Mouse (Mus musculus) forebrain, postnatal 0 days (tissue): ENCODE data around the gene Snca. TPM values are rescaled to one million over a fixed set of nuclear protein-coding genes. Genes with fewer than 3 reads are reported as not detected.

Experiments
- ATAC-seq: fragments of 200-750 bp; cut with Nextera tagmentation; 2 replicates; pipeline ENCODE4 v1.8.0; 2017; ENCODE audit warnings: mild to moderate bottlenecking, moderate library complexity
- DNase-seq: peaks from one replicate; pipeline ENCODE4 v3.0.0-alpha.2; 2015
- H3K27ac ChIP-seq: fragments of 300-500 bp; sonication (generic); 2 replicates; pipeline ENCODE4 v1.5.1; 2014; ENCODE audit warnings: low read depth, mild to moderate bottlenecking, antibody characterized with exemption, low read length, moderate library complexity, mixed read lengths
- H3K27me3 ChIP-seq: fragments of 300-500 bp; sonication (generic); 2 replicates; pipeline ENCODE4 v1.6.1; 2014; ENCODE audit warnings: mild to moderate bottlenecking, low read length, mixed read lengths; ENCODE audit not compliant: insufficient read depth
- H3K36me3 ChIP-seq: fragments of 300-500 bp; sonication (generic); 2 replicates; pipeline ENCODE4 v1.6.1; 2014; ENCODE audit warnings: mild to moderate bottlenecking, moderate library complexity; ENCODE audit not compliant: insufficient read depth
- H3K4me1 ChIP-seq: fragments of 300-500 bp; sonication (generic); 2 replicates; pipeline ENCODE4 v1.6.1; 2014; ENCODE audit warnings: antibody characterized with exemption; ENCODE audit not compliant: insufficient read depth
- H3K4me2 ChIP-seq: fragments of 300-500 bp; sonication (generic); 2 replicates; pipeline ENCODE4 v1.6.1; 2014; ENCODE audit warnings: low read depth, mild to moderate bottlenecking, moderate library complexity
- H3K4me3 ChIP-seq: fragments of 300-500 bp; sonication (generic); 2 replicates; pipeline ENCODE4 v1.5.1; 2014; ENCODE audit warnings: low read depth, low read length, mixed read lengths
- H3K9ac ChIP-seq: fragments of 300-500 bp; sonication (generic); 2 replicates; pipeline ENCODE4 v1.6.1; 2014; ENCODE audit warnings: mild to moderate bottlenecking
- H3K9me3 ChIP-seq: fragments of 300-500 bp; sonication (generic); 2 replicates; pipeline ENCODE4 v1.6.1; 2016; ENCODE audit warnings: low read length
- CTCF ChIP-seq: sonication (generic); IDR thresholded peaks from 2 replicates; pipeline ENCODE4 v1.5.1; 2016; ENCODE audit warnings: antibody characterized with exemption, control low read depth, low read depth
- WGBS: fragments of 180-500 bp; shearing (Covaris S2); extraction: QIAGEN DNeasy Blood & Tissue Kit; methylation state at CpG from one replicate; pipeline ENCODE4 v1.1.7; 2014; 5-methylcytosine and 5-hydroxymethylcytosine counted together
- polyA plus RNA-seq: library from polyadenylated mRNA; unstranded; fragments of >200 nt; fragmentation: Nextera tagmentation; extraction: Ambion mirVana; gene quantifications from 2 replicates; pipeline ENCODE4 v1.2.1, GENCODE M21; 2015
- total RNA-seq: library from RNA; depleted of rRNA; stranded (reverse); fragments of >200 nt; gene quantifications from 2 replicates; pipeline ENCODE4 v1.2.3, GENCODE M21; 2014

Snca gene
- total and polyA plus RNA-seq, 2 experiments from 2014 or later = 244 to 490 TPM

GRCm38 (mm10) chr6:60762864-60763263 is 66.8 kb downstream of the Snca start:
- Histone ChIP-seq H3K9ac (no peak overlapping the region), H3K4me3 (no peak overlapping the region), H3K4me1 (no peaks in the 10 kb centered on the region), H3K9me3 (no peaks in the 10 kb centered on the region), H3K27me3 (no peaks in the 10 kb centered on the region), H3K36me3 (no peaks in the 10 kb centered on the region), H3K4me2 (no peak overlapping the region), H3K27ac (no peak overlapping the region)
- WGBS = 91% methylated on average over 4 of the region's 4 CpGs
- no peak for TF ChIP-seq CTCF
- ATAC-seq (no peak), DNase-seq (no peak)

- DNase-seq (no peak), ATAC-seq (no peak)
- H3K4me3 ChIP-seq = no peak overlapping the region
- no peaks in the 10 kb centered on the region for H3K36me3 ChIP-seq
- no peaks in the 10 kb centered on the region for H3K9me3 ChIP-seq
- H3K4me2 ChIP-seq = no peak overlapping the region
- no peaks in the 10 kb centered on the region for H3K4me1 ChIP-seq
- no peak overlapping the region for H3K27ac ChIP-seq
- WGBS = 79% methylated on average over 2 of the region's 2 CpGs
- no peaks in the 10 kb centered on the region for H3K27me3 ChIP-seq
- TF ChIP-seq CTCF = no peak
- H3K9ac ChIP-seq = no peak overlapping the region
These were observed 67.9 kb downstream of the Snca start for GRCm38 (mm10) chr6:60761710-60762109.

- DNase-seq (no peak), ATAC-seq (no peak)
- no peak overlapping the region for H3K9ac ChIP-seq
- H3K9me3 ChIP-seq = no peaks in the 10 kb centered on the region
- 93% methylated on average over 1 of the region's 1 CpGs for WGBS
- no peak for TF ChIP-seq CTCF
- no peaks in the 10 kb centered on the region for H3K27me3 ChIP-seq
- no peak overlapping the region for H3K27ac ChIP-seq
- H3K4me3 ChIP-seq = no peak overlapping the region
- no peaks in the 10 kb centered on the region for H3K36me3 ChIP-seq
- H3K4me1 ChIP-seq = no peaks in the 10 kb centered on the region
- no peak overlapping the region for H3K4me2 ChIP-seq
These were observed 74.7 kb downstream of the Snca start for GRCm38 (mm10) chr6:60754975-60755374.

GRCm38 (mm10) chr6:60745965-60746364 is 83.7 kb downstream of the Snca start:
- no peak for DNase-seq
- no peak for ATAC-seq
- Histone ChIP-seq H3K27me3 (no peaks in the 10 kb centered on the region), H3K9ac (no peak overlapping the region), H3K27ac (no peak overlapping the region), H3K36me3 (no peaks in the 10 kb centered on the region), H3K9me3 (no peaks in the 10 kb centered on the region), H3K4me2 (no peak overlapping the region), H3K4me3 (no peak overlapping the region), H3K4me1 (no peaks in the 10 kb centered on the region)
- TF ChIP-seq CTCF = no peak

GRCm38 (mm10) chr6:60741427-60742071 is 88.1 kb downstream of the Snca start:
- Histone ChIP-seq H3K4me3 (no peak overlapping the region), H3K27me3 (no peaks in the 10 kb centered on the region), H3K36me3 (no peaks in the 10 kb centered on the region), H3K4me1 (no peaks in the 10 kb centered on the region), H3K27ac (no peak overlapping the region), H3K4me2 (no peak overlapping the region), H3K9me3 (no peaks in the 10 kb centered on the region), H3K9ac (no peak overlapping the region)
- no peak for ATAC-seq
- 29% methylated on average over 2 of the region's 2 CpGs for WGBS
- TF ChIP-seq CTCF = no peak
- no peak for DNase-seq

- H3K4me3 ChIP-seq = no peak overlapping the region
- WGBS = 15% methylated on average over 1 of the region's 1 CpGs
- TF ChIP-seq CTCF = no peak
- H3K9ac ChIP-seq = no peak overlapping the region
- peak; percentile 69 for ATAC-seq
- no peak for DNase-seq
- no peaks in the 10 kb centered on the region for H3K9me3 ChIP-seq
- no peaks in the 10 kb centered on the region for H3K27me3 ChIP-seq
- no peak overlapping the region for H3K27ac ChIP-seq
- H3K4me1 ChIP-seq = no peaks in the 10 kb centered on the region
- H3K36me3 ChIP-seq = no peaks in the 10 kb centered on the region
- H3K4me2 ChIP-seq = no peak overlapping the region
These were observed 89.9 kb downstream of the Snca start for GRCm38 (mm10) chr6:60739776-60740175.

GRCm38 (mm10) chr6:60731164-60731563 is 98.5 kb downstream of the Snca start:
- TF ChIP-seq CTCF = no peak
- H3K4me1 ChIP-seq = no peaks in the 10 kb centered on the region
- H3K27me3 ChIP-seq = no peaks in the 10 kb centered on the region
- no peak overlapping the region for H3K27ac ChIP-seq
- DNase-seq = no peak
- H3K9me3 ChIP-seq = no peaks in the 10 kb centered on the region
- peak; percentile 53; the same call in 1 of the 2 replicates for ATAC-seq
- no peak overlapping the region for H3K4me3 ChIP-seq
- H3K36me3 ChIP-seq = no peaks in the 10 kb centered on the region
- H3K4me2 ChIP-seq = no peak overlapping the region
- 11% methylated on average over 2 of the region's 2 CpGs for WGBS
- no peak overlapping the region for H3K9ac ChIP-seq
